Mouse (Mus musculus): ENCODE results near the gene Ubr2. TPM values are rescaled to one million over a fixed set of nuclear protein-coding genes. Genes with fewer than 3 reads are reported as not detected.

Gene Ubr2
- total and polyA plus RNA-seq, 3 experiments = 20.4 to 50.9 (median 39.6) TPM

DNA sequence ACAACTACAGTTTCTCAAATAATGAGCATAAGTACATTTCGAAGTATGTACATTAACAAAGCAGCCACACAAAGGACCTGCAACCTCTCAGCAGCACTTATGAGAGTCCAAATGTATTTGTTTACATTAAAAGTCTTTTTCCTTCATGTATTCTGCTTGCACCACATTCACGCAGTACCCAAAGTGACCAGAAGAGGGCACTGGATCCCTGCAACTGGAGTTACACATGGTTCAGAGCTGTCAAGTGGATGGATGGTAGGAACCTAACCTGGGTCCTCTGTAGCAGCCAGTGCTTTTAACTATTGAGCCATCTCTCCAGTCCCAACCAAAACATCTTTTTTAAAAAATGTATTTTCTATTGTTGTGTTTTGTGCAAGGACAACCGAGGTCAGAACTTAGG, 35.2 kb downstream of the Ubr2 start:
- Histone ChIP-seq H3K27me3 (replicated peaks) (no peaks in the 10 kb centered on the region), H3K79me2 (replicated peaks; ENCODE audit: control insufficient read depth, extremely low read depth, insufficient read depth, poor library complexity, severe bottlenecking) (no peaks in the 10 kb centered on the region), H3K4me3 (replicated peaks in 1 of 3; ENCODE audit: low read depth in 2 of 3, low read length in 2 of 3, poor library complexity in 1 of 3) (no peak overlapping the region), H3K4me1 (ENCODE audit: control insufficient read depth in 1 of 2, insufficient read depth in 2 of 2) (no peaks in the 10 kb centered on the region), H3K9ac (ENCODE audit: insufficient read depth, low read depth) (no peak overlapping the region), H3K27ac (ENCODE audit: insufficient read depth, low read depth) (no peak overlapping the region), H3K4me2 (ENCODE audit: insufficient read depth, low read depth, poor library complexity, severe bottlenecking) (no peak overlapping the region), H3K36me3 (replicated peaks in 1 of 2; ENCODE audit: control insufficient read depth in 1 of 2, insufficient read depth in 1 of 2, low read length in 1 of 2) (peaks cover 91 to 97% of the 10 kb centered on the region in 2 experiments), H3K9me3 (replicated peaks; ENCODE audit: low read length) (peaks cover 9% of the 10 kb centered on the region)
- DNase-seq (ENCODE audit: extremely low read depth) = peak; percentile 58
- in situ Hi-C loops (cut with MboI; ENCODE audit: low pct_ligation_motif_present, low pct_unique_long_range_greater_than_20kb, low sequenced_read_pairs) = loop anchor here (25.0 kb wide), 1 partner anchor 738 kb away; the partner anchor contains the start of genes Polr1c and Yipf3
- dilution Hi-C loops (cut with MboI; ENCODE audit: extremely low pct_ligation_motif_present, extremely low pct_unique_long_range_greater_than_20kb, low sequenced_read_pairs) = no loop called here
- TF ChIP-seq E2F4 (IDR thresholded peaks at IDR 0.05; ENCODE audit: insufficient replicate concordance, low read depth, low read length) = no peak
- no peak for TF ChIP-seq KAT2A (IDR thresholded peaks at IDR 0.05; ENCODE audit: insufficient replicate concordance, low read length)
- TF ChIP-seq HCFC1 (IDR thresholded peaks at IDR 0.05; ENCODE audit: low read depth, low read length) = no peak
- no peak for TF ChIP-seq ETS1 (conservative IDR thresholded peaks at IDR 0.05; ENCODE audit: low read depth, low read length)
- TF ChIP-seq JUN (IDR thresholded peaks at IDR 0.05; ENCODE audit: insufficient read depth, low read depth, low read length) = no peak
- no peak for TF ChIP-seq PAX5 (IDR thresholded peaks at IDR 0.05; ENCODE audit: low read length)
- peak; percentile 70; the same call in 1 of the 2 replicates for TF ChIP-seq MYC (IDR thresholded peaks at IDR 0.05; ENCODE audit: low read depth, low read length)
- peak; percentile 78 to 91 for TF ChIP-seq CTCF (conservative IDR thresholded peaks at IDR 0.05 in 1 of 2, IDR thresholded peaks at IDR 0.05 in 1 of 2; ENCODE audit: low read depth in 2 of 2, low read length in 2 of 2)
- TF ChIP-seq MAX (IDR thresholded peaks at IDR 0.05; ENCODE audit: low read length) = no peak
- TF ChIP-seq CHD1 (IDR thresholded peaks at IDR 0.05; ENCODE audit: low read depth, low read length) = no peak
- TF ChIP-seq SIN3A (IDR thresholded peaks at IDR 0.05; ENCODE audit: low read length) = no peak
- peak; percentile 51 for TF ChIP-seq SMC3 (IDR thresholded peaks at IDR 0.05; ENCODE audit: low read depth, low read length)
- TF ChIP-seq MXI1 (IDR thresholded peaks at IDR 0.05; ENCODE audit: low read depth, low read length) = 0 out of 2 replicates have a peak, but pooled peaks have one; percentile 35
- no peak for TF ChIP-seq NELFE (IDR thresholded peaks at IDR 0.05; ENCODE audit: low read depth, low read length)
- no peak for TF ChIP-seq BHLHE40 (IDR thresholded peaks at IDR 0.05; ENCODE audit: low read depth, low read length)
- TF ChIP-seq POLR2AphosphoS2 (IDR thresholded peaks at IDR 0.05; ENCODE audit: low read depth, low read length) = no peak
- TF ChIP-seq USF1 (IDR thresholded peaks at IDR 0.05; ENCODE audit: low read depth, low read length) = no peak
- no peak for TF ChIP-seq JUND (conservative IDR thresholded peaks at IDR 0.05; ENCODE audit: low read depth, low read length)
- TF ChIP-seq MAZ (IDR thresholded peaks at IDR 0.05; ENCODE audit: low read depth, low read length) = no peak
- no peak for TF ChIP-seq GABPA (IDR thresholded peaks at IDR 0.05; ENCODE audit: insufficient replicate concordance, low read depth, low read length)
- no peak for TF ChIP-seq POLR2A (IDR thresholded peaks at IDR 0.05; ENCODE audit: low read depth, low read length)
- no peak for TF ChIP-seq ELF1 (IDR thresholded peaks at IDR 0.05; ENCODE audit: low read depth, low read length)
- no peak for TF ChIP-seq USF2 (conservative IDR thresholded peaks at IDR 0.05; ENCODE audit: low read depth, low read length)
- TF ChIP-seq MEF2A (IDR thresholded peaks at IDR 0.05; ENCODE audit: borderline replicate concordance, low read depth, low read length) = no peak
- no peak for TF ChIP-seq RCOR1 (conservative IDR thresholded peaks at IDR 0.05; ENCODE audit: low read depth, low read length)
- TF ChIP-seq TCF12 (IDR thresholded peaks at IDR 0.05; ENCODE audit: low read depth, low read length) = no peak
- no peak for TF ChIP-seq CHD2 (IDR thresholded peaks at IDR 0.05; ENCODE audit: low read length)
- peak; percentile 70 for TF ChIP-seq RAD21 (IDR thresholded peaks at IDR 0.05; ENCODE audit: low read depth, low read length)
- no peak for TF ChIP-seq ZNF384 (IDR thresholded peaks at IDR 0.05; ENCODE audit: low read depth, low read length)
- no peak for TF ChIP-seq EP300 (IDR thresholded peaks at IDR 0.05; ENCODE audit: low read length)
- TF ChIP-seq ZC3H11A (IDR thresholded peaks at IDR 0.05; ENCODE audit: low read depth, low read length) = no peak
- TF ChIP-seq UBTF (IDR thresholded peaks at IDR 0.05; ENCODE audit: low read depth, low read length) = no peak
- TF ChIP-seq TBP (conservative IDR thresholded peaks at IDR 0.05; ENCODE audit: low read depth, low read length) = no peak
- no peak for TF ChIP-seq IRF4 (IDR thresholded peaks at IDR 0.05; ENCODE audit: low read depth, low read length)
- no peak for TF ChIP-seq ZMIZ1 (IDR thresholded peaks at IDR 0.05; ENCODE audit: low read depth, low read length)
- TF ChIP-seq NRF1 (IDR thresholded peaks at IDR 0.05; ENCODE audit: low read depth, low read length) = no peak
- TF ChIP-seq MAFK (IDR thresholded peaks at IDR 0.05; ENCODE audit: insufficient replicate concordance, low read length) = no peak
- TF ChIP-seq ZKSCAN1 (IDR thresholded peaks at IDR 0.05; ENCODE audit: borderline replicate concordance, low read depth, low read length) = no peak

Measured in CH12.LX (cell line).